Mouse (Mus musculus) brain, embryonic 14.5 days (tissue): ENCODE data around the gene Dydc1. TPM values are rescaled to one million over a fixed set of nuclear protein-coding genes. Genes with fewer than 3 reads are reported as not detected.
"Not testable (repeated sequence)": the region's sequence is repeated elsewhere in the genome, so short reads cannot be mapped to it uniquely, and the experiment has no call there.

Experiments
- DNase-seq: peaks from one replicate; pipeline ENCODE4 v3.0.0-alpha.2; 2011; ENCODE audit warnings: low read depth
- CTCF ChIP-seq: fragments of 200-500 bp; IDR thresholded peaks from 2 replicates; pipeline ENCODE4 v1.5.1; 2012; ENCODE audit warnings: inconsistent platforms, mild to moderate bottlenecking, moderate library complexity, borderline replicate concordance; ENCODE audit not compliant: insufficient read depth, insufficient read length; ENCODE audit errors: extremely low read depth
- POLR2A ChIP-seq: fragments of 200-500 bp; IDR thresholded peaks from 2 replicates; pipeline ENCODE4 v1.6.1; 2012; ENCODE audit warnings: mild to moderate bottlenecking, inconsistent platforms, borderline replicate concordance; ENCODE audit not compliant: poor library complexity, insufficient read depth, insufficient read length, severe bottlenecking; ENCODE audit errors: extremely low read depth
- polyA plus RNA-seq: library from polyadenylated mRNA; depleted of rRNA; stranded (reverse); fragments of >200 nt; gene quantifications from 2 replicates; pipeline ENCODE4 v1.2.3, GENCODE M21; 2012; rRNA removed

Gene Dydc1
- polyA plus RNA-seq, result 0.11 TPM in 1 of 2 replicates, not detected in the other

DNA sequence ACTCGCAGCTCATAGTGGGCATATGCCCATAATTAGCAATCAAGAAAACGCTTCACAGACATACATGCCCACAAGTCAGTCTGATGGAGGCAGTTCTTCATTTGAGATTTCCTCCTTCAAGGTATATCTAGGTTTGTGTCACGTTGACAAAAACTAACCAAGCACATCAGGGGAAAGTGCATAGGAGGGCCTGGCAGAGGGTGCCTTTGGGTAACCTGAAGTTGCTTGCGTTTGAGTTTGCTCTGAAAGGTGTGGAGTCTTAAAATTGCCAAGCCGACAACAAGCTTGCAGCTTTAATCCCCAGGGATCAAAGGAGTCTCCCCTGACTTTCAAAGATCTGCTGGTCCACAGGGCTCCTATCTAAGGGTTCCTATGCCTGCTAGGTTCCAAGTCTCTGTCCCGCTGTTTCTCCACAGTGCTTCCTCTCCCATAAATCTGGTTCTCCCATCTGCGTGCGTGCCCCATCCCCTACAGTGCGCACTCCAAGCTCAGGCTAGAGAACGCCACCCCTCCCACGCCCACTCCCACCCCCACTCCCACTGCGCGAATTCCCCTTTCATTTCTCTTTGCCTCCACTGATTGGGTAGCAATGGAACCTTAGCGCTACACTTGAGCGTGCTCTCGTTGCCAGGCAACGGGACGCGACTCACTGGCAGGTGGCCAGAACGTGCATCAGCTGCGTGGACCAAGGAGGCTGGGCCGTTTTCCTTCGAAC, at the start of gene Dydc1:
Dydc1 (plus strand) TSS at position 683 of the 715 bp plus-strand sequence.
- no peak for TF ChIP-seq POLR2A
- TF ChIP-seq CTCF, result no peak
- DNase-seq, result peak; percentile 93

DNA sequence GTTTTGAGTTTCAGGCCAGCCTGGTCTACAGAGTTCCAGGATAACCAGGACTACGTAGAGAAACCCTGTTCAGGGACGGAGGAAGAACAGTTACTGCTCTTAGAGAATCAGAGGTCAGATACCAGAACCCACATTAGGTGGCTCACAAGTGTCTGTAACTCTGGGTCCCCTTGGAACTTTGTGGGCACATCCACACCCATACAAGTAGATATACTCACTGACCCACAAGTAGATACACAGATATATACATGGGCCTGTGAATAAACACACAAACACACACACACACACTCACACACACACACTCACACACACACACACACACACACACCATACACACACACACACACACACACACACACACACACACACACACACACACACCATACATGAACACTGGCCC, 47.6 kb upstream of the Dydc1 start:
- TF ChIP-seq CTCF (no peak), POLR2A (no peak)
- no peak for DNase-seq

DNA sequence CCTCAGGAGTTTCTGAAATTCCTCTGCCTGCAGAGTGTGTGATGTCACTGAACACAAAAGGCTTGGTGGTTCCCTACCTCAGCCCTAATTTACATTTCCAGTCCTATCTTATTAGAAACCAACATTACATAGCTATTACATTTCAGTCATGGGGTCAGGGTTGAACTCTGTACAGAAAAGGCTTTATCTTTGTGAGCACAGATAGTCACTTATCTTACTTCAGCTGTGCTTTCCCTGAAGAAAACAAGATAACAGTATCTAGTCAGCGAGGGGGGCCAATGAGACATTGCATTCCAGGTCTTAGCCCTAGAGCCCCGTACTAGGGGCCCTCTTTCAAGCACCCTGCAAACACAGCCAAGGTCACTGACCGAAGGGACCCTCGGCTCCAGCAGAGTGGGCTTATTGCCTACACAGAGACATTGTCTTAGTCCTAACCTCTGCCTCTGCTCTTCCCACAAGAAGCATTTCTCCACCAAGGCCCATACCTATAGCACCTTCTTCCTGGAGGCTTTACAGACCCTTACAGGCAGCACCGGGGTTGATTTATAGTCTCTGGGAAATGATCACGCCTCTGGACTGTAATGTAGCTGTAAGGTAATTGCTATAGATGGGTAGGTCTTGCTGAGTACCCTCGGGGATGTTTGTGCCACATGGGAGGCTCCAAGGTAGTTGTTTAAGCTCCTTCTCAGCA, 47.0 kb upstream of the Dydc1 start:
- TF ChIP-seq POLR2A, result no peak
- no peak for TF ChIP-seq CTCF
- no peak for DNase-seq

DNA sequence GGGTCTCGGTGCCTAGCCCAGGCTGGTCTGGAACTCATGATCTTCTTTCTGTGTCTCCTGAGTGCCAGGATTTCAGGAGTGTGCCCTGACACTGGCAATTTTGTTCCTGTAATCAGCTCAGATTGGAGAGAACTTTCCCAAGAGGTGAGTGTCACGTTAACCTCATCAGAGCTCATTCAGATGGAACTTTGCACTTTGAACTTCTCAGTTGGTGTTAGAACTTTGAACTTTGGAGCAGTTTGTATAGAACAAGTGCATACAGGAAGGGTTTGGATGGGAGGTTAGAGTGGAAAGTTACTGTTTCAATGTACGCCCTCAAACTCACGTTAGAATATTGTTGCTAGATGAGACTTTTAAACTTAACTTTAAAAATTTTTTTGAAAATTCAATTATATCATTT, 43.4 kb upstream of the Dydc1 start:
- no peak for TF ChIP-seq POLR2A
- no peak for TF ChIP-seq CTCF
- no peak for DNase-seq

DNA sequence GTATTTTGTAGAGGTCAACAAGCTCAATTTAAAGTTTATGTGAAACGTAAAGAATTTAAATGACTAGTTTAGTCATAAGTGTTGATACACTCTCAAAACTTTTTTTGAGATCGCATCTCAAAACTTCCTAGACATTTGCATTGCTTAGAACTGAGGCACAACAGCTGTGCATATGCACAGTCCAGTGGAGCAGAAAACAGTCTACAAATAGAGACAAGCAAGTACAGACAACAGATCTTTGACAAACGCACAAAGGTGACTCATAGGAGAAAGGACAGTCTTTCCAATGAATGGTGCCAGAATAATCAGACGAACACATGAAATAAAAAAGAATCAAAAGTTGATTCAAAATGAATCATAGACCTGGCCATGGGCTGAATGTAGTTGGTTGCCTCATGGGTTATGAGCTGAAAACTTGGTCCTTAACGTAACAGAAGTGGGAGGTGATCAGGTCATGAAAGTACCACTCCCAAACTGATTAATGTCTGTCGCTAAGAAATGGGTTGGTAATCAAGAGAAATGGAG, 41.7 kb upstream of the Dydc1 start:
- DNase-seq, result no peak
- TF ChIP-seq POLR2A, result no peak
- no peak for TF ChIP-seq CTCF

DNA sequence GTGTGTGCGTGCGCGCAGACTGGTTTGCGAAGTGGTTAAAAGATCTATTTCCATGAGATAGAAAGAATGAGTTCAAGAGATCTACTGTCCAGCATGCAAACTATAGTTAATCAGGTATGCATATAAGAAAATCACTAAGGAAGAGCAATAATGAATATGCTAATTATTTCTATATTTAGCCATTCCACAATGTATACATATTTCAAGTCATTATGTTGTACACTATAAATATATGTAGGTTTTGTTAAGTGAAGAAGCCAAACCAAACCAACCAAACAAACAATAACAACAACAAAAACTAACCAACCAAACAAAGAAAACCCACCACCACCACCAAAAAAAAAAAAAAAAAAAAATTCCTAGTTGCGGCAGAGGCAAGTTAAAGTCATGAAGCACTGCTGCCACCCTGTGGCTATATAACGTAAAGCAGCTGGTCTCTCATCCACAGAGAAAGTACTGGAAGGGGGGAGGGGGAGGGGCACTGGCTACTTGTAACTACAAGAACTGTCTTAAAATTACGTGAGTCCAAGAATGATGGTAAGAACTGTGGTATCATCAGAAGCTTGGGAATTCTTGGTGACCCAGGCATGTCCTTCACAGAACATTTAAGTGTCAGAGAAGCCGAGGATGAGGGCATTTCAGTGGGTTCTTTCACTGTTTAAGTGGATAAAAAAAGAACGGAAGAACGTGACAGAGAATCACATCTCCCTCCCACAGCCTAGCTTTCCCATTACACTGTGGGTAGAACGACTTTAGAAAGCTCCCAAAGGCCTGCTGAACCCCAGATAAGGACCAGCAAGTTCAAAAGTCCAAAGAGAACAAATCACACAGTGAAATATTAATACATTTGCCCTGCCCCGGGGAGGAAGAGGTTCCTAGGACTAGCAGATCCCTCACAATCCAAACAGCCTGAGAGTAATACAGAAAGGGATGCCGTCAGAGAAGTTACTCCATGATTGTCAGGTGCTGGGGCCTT, 39.3 kb upstream of the Dydc1 start:
- TF ChIP-seq POLR2A (no peak), CTCF (peak; percentile 75; the same call in 1 of the 2 replicates)
- peak; percentile 94 for DNase-seq

DNA sequence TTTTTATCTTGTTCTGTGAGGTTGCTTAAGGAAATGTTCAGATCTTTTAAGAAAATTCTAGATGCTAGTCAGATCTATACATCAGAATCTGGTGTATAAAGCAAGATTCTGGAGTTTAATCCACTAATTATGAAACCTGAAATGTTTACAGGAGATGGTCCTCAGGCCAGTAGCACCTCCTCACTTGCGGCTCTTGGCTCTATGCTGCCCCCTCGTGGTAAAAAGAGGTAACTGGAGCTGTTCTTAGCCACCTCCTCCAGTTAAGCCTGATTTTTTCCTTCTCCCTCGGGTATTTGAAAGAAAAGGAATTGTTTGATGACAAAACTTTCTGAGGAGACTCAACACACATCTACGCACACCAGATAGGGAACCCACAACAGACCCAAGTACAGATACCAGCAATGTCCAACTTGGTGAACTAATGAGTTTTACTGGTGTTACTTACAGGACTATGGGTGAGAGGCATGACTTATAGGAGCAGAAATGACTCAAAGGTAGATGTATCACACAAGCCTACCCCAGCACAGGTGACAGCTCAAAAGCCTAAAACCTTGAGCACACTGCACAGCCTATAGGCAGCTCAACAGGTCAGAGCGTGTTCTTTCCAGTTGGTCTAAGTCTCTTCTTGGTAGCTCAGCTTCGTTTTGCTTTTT, 37.4 kb upstream of the Dydc1 start:
- TF ChIP-seq POLR2A, result no peak
- peak; percentile 87 for TF ChIP-seq CTCF
- peak; percentile 80 for DNase-seq

DNA sequence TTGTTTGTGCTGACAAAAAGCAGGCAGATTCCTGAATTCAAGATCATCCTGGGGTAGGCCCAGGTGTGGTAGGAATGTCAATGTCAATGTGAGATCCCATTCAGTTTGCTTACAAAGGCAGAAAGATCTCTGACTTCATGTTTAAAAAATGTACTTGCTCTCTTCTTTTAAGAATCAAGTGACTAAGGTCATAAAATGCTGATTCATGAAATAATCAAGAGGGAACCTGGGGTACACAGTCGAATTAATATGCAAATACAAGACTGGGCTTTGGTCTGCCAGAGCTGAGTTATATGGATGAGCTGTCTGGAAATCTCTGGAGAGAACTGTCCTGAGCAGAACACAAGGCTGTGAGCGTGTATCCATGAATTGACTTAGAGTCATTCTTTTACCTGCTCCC, 25.3 kb upstream of the Dydc1 start:
- TF ChIP-seq CTCF, result no peak
- TF ChIP-seq POLR2A, result no peak
- DNase-seq, result no peak

DNA sequence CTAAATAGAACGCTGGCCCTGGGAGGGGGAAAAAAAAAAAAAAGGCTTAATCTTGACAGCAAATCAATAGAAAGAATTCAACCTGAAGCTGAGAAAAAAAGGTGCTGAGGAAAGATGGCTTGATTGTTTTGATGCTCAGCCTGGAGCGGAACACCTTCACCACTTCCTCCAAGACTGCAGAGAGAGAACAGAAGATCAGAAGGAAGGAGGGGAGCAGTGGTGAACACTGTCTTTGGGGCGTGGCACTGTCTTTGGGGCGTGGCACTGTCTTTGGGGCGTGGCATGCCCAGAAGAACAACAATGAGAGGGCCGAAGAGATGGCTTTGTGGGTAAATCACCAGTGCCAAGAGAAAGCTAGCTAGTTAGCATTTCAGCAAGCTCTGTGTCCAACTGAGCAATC, 22.2 kb upstream of the Dydc1 start:
- no peak for DNase-seq
- TF ChIP-seq POLR2A (no peak), CTCF (no peak)

DNA sequence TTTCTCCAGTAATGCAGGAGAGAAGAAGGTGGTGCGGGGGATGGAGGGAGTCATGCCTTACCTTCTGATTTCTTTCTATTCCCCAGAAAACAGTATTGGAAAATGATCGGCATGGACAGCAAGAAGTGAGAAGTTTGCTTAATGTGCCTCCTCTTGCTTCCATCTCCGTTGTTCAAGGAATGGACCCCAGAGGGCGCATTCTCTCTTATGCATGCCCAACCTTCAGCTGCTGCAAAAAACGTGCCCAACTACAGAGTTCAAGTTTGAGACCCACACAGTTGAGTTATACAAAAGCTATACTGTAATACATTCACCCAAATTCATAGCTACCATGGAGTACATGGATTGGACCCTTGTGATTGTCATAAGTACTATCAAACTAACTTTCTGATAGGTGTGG, 20.2 kb upstream of the Dydc1 start:
- no peak for TF ChIP-seq POLR2A
- TF ChIP-seq CTCF, result no peak
- DNase-seq, result no peak

DNA sequence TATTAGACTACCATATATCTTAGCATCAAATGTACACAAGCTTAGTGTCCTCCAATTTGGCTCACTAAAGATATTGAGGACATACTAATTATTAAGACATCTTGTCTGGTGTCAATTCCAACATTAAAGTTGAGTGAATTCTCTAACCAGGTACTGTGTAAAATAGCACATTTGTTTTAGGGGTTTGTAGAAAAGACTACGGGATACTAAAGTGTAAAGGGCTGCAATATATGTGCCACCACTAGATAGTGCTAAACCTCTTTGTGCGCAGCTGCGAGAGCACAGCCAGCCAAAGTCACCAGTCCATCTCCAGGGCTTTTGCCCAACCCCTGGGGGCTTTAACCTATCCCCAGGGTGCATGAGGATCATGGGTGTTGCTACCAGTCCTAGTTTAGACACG, 19.5 kb upstream of the Dydc1 start:
- DNase-seq, result not testable (repeated sequence)
